Mouse (Mus musculus): ENCODE data around the gene Sema3a.
A peak's percentile ranks its signal among the peaks of the same experiment; 100 is the strongest.
"Not testable (repeated sequence)": the region's sequence is repeated elsewhere in the genome, so short reads cannot be mapped to it uniquely, and the experiment has no call there.

The Sema3a gene

DNA sequence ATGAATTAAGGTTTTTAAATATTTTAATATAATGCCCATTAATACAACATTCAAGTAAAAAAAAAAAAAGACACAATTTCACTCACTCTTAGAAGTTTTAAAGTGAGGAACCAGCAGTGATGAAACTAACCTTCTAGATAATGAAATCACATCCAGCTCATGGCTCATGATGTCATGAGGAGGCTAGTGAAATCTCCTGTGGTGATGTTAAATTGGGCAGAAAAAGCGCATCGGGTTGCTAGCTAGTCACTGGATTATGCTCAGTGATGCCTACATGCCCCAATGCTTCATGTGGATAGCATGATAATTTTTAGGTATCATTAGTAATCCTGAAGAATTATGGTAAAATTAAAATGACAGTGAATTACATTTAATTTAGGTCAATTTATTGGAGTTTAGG lies 453.9 kb downstream of the Sema3a start:
- no peak for DNase-seq

- DNase-seq, result no peak
These were observed 460.5 kb downstream of the Sema3a start for GRCm38 (mm10) chr5:13585559-13586207.

DNA sequence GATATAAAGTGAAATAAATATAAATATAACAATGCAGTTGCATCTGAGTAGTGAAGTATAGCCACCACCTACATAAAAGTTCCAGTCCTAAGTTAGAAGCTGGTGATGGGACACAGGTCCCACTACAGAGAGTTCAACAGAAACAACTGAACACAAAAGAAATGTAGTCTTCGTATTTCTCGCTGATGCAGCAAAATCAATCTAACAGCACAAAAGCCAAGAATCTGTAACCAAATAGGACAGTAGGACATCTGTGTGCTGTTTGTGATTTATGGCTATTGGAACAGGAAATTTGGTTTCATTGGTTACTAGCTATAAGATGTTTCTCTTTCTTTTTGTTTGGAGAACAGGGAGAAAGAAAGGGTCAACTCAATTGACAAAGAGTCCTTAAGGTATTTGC lies 469.2 kb downstream of the Sema3a start:
- no peak for DNase-seq

- no peak for DNase-seq
These were observed 486.4 kb downstream of the Sema3a start for GRCm38 (mm10) chr5:13611631-13612030.

DNA sequence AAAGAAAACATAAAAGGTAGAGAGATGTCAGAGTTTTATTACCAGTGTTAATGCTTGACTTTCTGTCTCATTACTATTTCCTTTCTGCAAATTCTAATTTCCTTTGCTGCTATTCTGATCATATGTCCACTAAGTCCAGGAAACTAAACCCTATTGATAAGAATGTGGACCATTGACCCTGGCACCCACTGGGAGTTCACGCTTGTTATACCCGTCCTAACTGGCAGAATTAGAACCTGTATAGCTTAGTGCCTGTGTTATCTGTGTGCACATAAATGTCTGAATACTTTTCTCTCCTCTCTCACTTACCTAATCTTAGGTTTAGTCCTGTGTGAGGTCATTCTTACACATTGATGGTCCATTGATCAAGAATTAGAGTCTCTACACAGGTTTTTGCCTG lies 486.9 kb downstream of the Sema3a start:
- DNase-seq, result no peak

DNA sequence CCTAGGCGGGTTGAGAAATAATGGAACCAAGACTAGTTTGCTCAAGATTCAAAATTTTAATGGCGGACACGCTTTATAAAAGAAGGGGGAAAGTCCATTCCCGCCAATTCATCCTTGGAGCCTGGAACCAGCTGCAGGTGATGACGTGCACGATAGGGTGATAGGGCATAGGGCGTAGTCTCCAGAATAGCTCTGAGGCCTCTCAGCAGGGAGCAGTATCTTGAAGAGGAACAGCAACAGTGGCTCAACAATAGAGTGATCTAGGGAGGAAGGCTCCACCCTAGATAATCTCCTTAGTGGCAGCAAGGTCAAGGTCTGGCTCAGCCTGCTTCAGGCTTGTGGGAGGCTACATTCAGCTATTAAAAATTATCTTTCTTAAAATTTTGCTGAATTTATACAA lies 489.4 kb downstream of the Sema3a start:
- not testable (repeated sequence) for DNase-seq

- DNase-seq, result no peak
These were observed 490.7 kb downstream of the Sema3a start for GRCm38 (mm10) chr5:13615907-13616306.

DNA sequence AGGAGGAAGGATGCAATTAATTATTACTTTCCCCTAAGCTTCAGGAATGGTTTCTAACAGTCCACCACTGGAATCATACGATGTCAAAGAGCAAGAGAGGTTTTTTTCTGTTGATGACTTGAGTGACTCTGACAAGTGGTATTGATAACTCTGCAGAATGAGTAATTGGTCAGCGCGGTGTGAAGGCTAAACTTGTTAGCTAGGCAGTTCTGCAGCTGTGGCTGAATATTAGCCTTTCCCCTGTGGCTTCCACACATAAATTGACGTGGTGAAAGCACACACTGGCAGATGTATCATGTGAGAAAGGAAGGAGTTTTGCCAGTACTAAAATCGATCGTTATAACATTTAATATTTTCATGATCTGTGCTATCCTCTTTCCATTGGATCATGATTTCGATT lies 497.4 kb downstream of the Sema3a start:
- DNase-seq, result no peak

- DNase-seq, result no peak
These were observed 499.5 kb downstream of the Sema3a start for GRCm38 (mm10) chr5:13624754-13625153.

DNA sequence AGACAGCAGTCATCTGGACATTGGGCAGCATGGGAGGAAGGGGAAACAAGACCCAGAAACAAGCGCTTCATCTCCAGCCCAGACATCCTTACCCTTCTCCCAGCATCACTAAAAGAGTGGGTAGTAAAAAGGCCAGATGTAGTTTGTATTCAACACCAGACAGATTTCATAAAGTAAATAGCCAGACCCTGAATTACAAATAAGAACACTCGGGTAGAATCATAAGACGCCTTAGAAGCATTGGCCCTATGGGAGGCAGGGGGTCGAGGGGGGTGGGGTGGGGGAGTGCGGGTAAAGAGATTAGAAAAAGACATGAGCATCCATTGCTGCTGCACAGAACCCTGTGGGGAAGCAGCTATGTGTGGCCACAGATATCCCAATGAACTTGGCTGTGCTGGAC lies 500.9 kb downstream of the Sema3a start:
- no peak for DNase-seq

GRCm38 (mm10) chr5:13628606-13629311 lies 503.5 kb downstream of the Sema3a start:
- DNase-seq, result peak; percentile 30 to 36

DNA sequence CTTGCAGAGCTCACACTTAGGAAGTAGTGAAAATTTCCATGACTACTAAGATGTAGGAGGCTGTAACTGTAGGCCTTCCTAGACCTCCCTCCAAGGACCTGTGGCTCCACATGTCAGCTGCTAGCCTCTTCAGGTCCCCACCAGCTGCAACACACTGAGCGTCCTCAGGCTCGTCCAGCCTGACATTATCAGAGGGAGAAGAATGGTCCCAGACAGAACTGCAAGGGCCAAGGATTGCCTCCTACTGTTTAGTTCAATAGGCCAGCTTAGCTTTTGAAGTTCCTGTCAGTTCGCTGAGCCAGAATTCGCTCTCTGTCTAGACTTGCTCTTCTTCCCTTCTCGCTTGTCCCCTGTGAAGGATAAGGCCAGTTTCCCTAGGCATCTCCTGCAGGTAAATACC lies 504.7 kb downstream of the Sema3a start:
- no peak for DNase-seq

- no peak for DNase-seq
These were observed 505.5 kb downstream of the Sema3a start for GRCm38 (mm10) chr5:13630692-13631091.

DNA sequence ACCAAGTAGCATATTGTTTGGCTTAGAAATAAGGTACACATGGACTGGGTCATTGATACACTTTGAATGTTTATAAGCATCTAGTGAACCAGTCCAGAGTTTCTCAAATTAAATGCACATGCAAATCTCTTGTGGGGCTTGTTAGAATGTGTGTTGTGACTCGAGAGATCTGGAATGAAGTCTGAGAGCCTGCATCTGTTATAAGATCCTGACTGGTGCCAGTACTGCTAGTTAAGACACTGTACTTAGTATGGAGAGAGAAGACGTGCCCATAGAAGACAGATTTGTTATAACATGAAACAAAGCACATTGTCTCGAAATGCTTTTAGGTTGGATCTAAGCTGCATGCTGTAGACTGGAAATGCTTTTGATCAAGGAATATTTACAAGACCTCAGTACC lies 511.0 kb downstream of the Sema3a start:
- DNase-seq, result no peak
